Mouse (Mus musculus) CH12.LX (cell line): ENCODE results near the gene Vmac. TPM values are rescaled to one million over a fixed set of nuclear protein-coding genes. Genes with fewer than 3 reads are reported as not detected.

ENCODE experiments used
- DNase-seq: peaks from one replicate; pipeline ENCODE4 v3.0.0-alpha.2; 2013; ENCODE audit errors: extremely low read depth
- H3K27ac ChIP-seq: 2 replicates; pipeline ENCODE4 v1.5.1; 2012; ENCODE audit warnings: low read depth, mild to moderate bottlenecking, control low read depth, moderate library complexity; ENCODE audit not compliant: insufficient read depth
- H3K27me3 ChIP-seq: replicated peaks from 2 replicates; pipeline ENCODE3; 2012; ENCODE audit warnings: inconsistent platforms
- H3K36me3 ChIP-seq, 2 experiments: replicated peaks in 1 of 2; 2 replicates each; pipeline versions ENCODE3 to v1.6.1; 2012; ENCODE audit warnings: inconsistent platforms in 1 of 2, low read length in 1 of 2, mild to moderate bottlenecking in 1 of 2, mixed read lengths in 1 of 2, moderate library complexity in 1 of 2; ENCODE audit not compliant: control insufficient read depth in 1 of 2, insufficient read depth in 1 of 2
- H3K4me1 ChIP-seq, 2 experiments: 2 replicates each; pipeline ENCODE4 v1.6.1; 2012; ENCODE audit warnings: inconsistent platforms in 1 of 2, moderate library complexity in 1 of 2; ENCODE audit not compliant: insufficient read depth in 2 of 2, control insufficient read depth in 1 of 2
- H3K4me2 ChIP-seq: 2 replicates; pipeline ENCODE4 v1.6.1; 2012; ENCODE audit warnings: low read depth, mild to moderate bottlenecking, control low read depth; ENCODE audit not compliant: poor library complexity, insufficient read depth, severe bottlenecking
- H3K4me3 ChIP-seq, 3 experiments: fragments of 150-350 bp in 1 of 3; sonication (generic) in 1 of 3; replicated peaks in 1 of 3; 2 replicates each; pipeline versions ENCODE3 to v1.5.1; 2011 to 2012; ENCODE audit warnings: low read depth in 2 of 3, low read length in 2 of 3, mild to moderate bottlenecking in 2 of 3, moderate library complexity in 2 of 3, control low read depth in 1 of 3, improper control_type of control experiment in 1 of 3, inconsistent platforms in 1 of 3, mixed read lengths in 1 of 3; ENCODE audit not compliant: poor library complexity in 1 of 3
- H3K79me2 ChIP-seq: replicated peaks from 2 replicates; pipeline ENCODE4 v1.6.1; 2012; ENCODE audit warnings: mild to moderate bottlenecking, moderate library complexity; ENCODE audit not compliant: control insufficient read depth, poor library complexity, insufficient read depth, severe bottlenecking; ENCODE audit errors: extremely low read depth
- H3K9ac ChIP-seq: 2 replicates; pipeline ENCODE4 v1.6.1; 2012; ENCODE audit warnings: low read depth, mild to moderate bottlenecking, control low read depth, moderate library complexity; ENCODE audit not compliant: insufficient read depth
- H3K9me3 ChIP-seq: replicated peaks from 2 replicates; pipeline ENCODE3; 2012; ENCODE audit warnings: low read length, inconsistent platforms, mixed read lengths
- BHLHE40 ChIP-seq: IDR thresholded peaks from 2 replicates; pipeline ENCODE4 v1.6.1; 2011; ENCODE audit warnings: mild to moderate bottlenecking, low read depth, low read length, improper control_type of control experiment
- CHD2 ChIP-seq: IDR thresholded peaks from 2 replicates; pipeline ENCODE4 v1.6.1; 2011; ENCODE audit warnings: low read length, improper control_type of control experiment
- CTCF ChIP-seq, 2 experiments: IDR thresholded peaks in 1 of 2; conservative IDR thresholded peaks in 1 of 2; 2 replicates each; pipeline ENCODE4 v1.5.1; 2011 to 2012; ENCODE audit warnings: low read depth in 2 of 2, low read length in 2 of 2, improper control_type of control experiment in 1 of 2, inconsistent platforms in 1 of 2, mild to moderate bottlenecking in 1 of 2, moderate library complexity in 1 of 2
- ELF1 ChIP-seq: IDR thresholded peaks from 2 replicates; pipeline ENCODE4 v1.6.1; 2014; ENCODE audit warnings: low read depth, mild to moderate bottlenecking, inconsistent platforms, low read length, improper control_type of control experiment
- ETS1 ChIP-seq: conservative IDR thresholded peaks from 2 replicates; pipeline ENCODE4 v1.6.1; 2012; ENCODE audit warnings: low read depth, mild to moderate bottlenecking, inconsistent platforms, low read length, improper control_type of control experiment, moderate library complexity
- IRF4 ChIP-seq: IDR thresholded peaks from 2 replicates; pipeline ENCODE4 v1.6.1; 2014; ENCODE audit warnings: low read depth, mild to moderate bottlenecking, inconsistent platforms, low read length, improper control_type of control experiment
- JUN ChIP-seq: IDR thresholded peaks from 2 replicates; pipeline ENCODE4 v1.6.1; 2011; ENCODE audit warnings: low read depth, mild to moderate bottlenecking, low read length, improper control_type of control experiment, moderate library complexity; ENCODE audit not compliant: insufficient read depth
- MAX ChIP-seq: IDR thresholded peaks from 2 replicates; pipeline ENCODE4 v1.6.1; 2011; ENCODE audit warnings: low read length, improper control_type of control experiment
- MAZ ChIP-seq: IDR thresholded peaks from 2 replicates; pipeline ENCODE4 v1.6.1; 2012; ENCODE audit warnings: low read depth, mild to moderate bottlenecking, inconsistent platforms, low read length, improper control_type of control experiment, moderate library complexity
- MEF2A ChIP-seq: IDR thresholded peaks from 2 replicates; pipeline ENCODE4 v1.6.1; 2014; ENCODE audit warnings: low read depth, mild to moderate bottlenecking, inconsistent platforms, low read length, improper control_type of control experiment, borderline replicate concordance
- PAX5 ChIP-seq: IDR thresholded peaks from 2 replicates; pipeline ENCODE4 v1.6.1; 2012; ENCODE audit warnings: low read length, inconsistent platforms, mixed read lengths
- POLR2A ChIP-seq: IDR thresholded peaks from 2 replicates; pipeline ENCODE4 v1.6.1; 2011; ENCODE audit warnings: low read depth, mild to moderate bottlenecking, improper control_type of control experiment, low read length
- RCOR1 ChIP-seq: conservative IDR thresholded peaks from 2 replicates; pipeline ENCODE4 v1.6.1; 2012; ENCODE audit warnings: low read depth, mild to moderate bottlenecking, inconsistent platforms, low read length, improper control_type of control experiment
- SMC3 ChIP-seq: IDR thresholded peaks from 2 replicates; pipeline ENCODE4 v1.6.1; 2011; ENCODE audit warnings: low read depth, low read length, improper control_type of control experiment
- UBTF ChIP-seq: IDR thresholded peaks from 2 replicates; pipeline ENCODE4 v1.6.1; 2012; ENCODE audit warnings: low read depth, mild to moderate bottlenecking, inconsistent platforms, low read length, improper control_type of control experiment, moderate library complexity
- USF2 ChIP-seq: conservative IDR thresholded peaks from 2 replicates; pipeline ENCODE4 v1.6.1; 2011; ENCODE audit warnings: low read depth, low read length, improper control_type of control experiment
- ZC3H11A ChIP-seq: IDR thresholded peaks from 2 replicates; pipeline ENCODE4 v1.6.1; 2012; ENCODE audit warnings: low read depth, mild to moderate bottlenecking, inconsistent platforms, low read length, improper control_type of control experiment
- ZKSCAN1 ChIP-seq: IDR thresholded peaks from 2 replicates; pipeline ENCODE4 v1.6.1; 2012; ENCODE audit warnings: low read depth, inconsistent platforms, low read length, improper control_type of control experiment, borderline replicate concordance
- ZNF384 ChIP-seq: IDR thresholded peaks from 2 replicates; pipeline ENCODE4 v1.6.1; 2012; ENCODE audit warnings: low read depth, low read length, improper control_type of control experiment, inconsistent platforms
- dilution Hi-C: fragments of 300-500 bp; cut with MboI; formaldehyde crosslinking; loops from 2 replicates; pipeline ENCODE4 v1.14.3; 2020; ENCODE audit warnings: low sequenced_read_pairs; ENCODE audit not compliant: extremely low pct_unique_long_range_greater_than_20kb, extremely low pct_ligation_motif_present
- in situ Hi-C: fragments of 300-500 bp; cut with MboI; formaldehyde crosslinking; loops from 3 replicates; pipeline ENCODE4 v1.14.3; 2019; ENCODE audit warnings: low sequenced_read_pairs, low pct_ligation_motif_present, low pct_unique_long_range_greater_than_20kb, mixed read lengths
- polyA plus RNA-seq: library from polyadenylated mRNA; unstranded; fragments of >175 nt; gene quantifications from 2 replicates; pipeline ENCODE4 v1.2.1, GENCODE M21; 2012; ENCODE audit warnings: low read depth; ENCODE audit not compliant: insufficient read length
- total RNA-seq, 2 experiments: library from RNA; depleted of rRNA; stranded (reverse); fragments of 300-350 nt in 1 of 2; fragments of >200 nt in 1 of 2; gene quantifications; 2 replicates each; pipeline ENCODE4 v1.2.3; 2012 to 2014

Vmac gene
- total and polyA plus RNA-seq, 3 experiments, result 3.2 to 5.1 (median 3.4) TPM

GRCm38 (mm10) chr17:56664333-56664732 is 53.5 kb downstream of the Vmac start:
- Histone ChIP-seq H3K9ac (no peak overlapping the region), H3K9me3 (peaks cover 3% of the 10 kb centered on the region), H3K27ac (no peak overlapping the region)
- DNase-seq, result no peak
- no peak for TF ChIP-seq CHD2
- no peak for TF ChIP-seq RCOR1
- no peak for TF ChIP-seq ETS1
- TF ChIP-seq ZC3H11A, result no peak
- no peak for TF ChIP-seq UBTF
- TF ChIP-seq PAX5, result no peak
- TF ChIP-seq POLR2A, result no peak
- TF ChIP-seq USF2, result no peak
- no peak for TF ChIP-seq JUN
- TF ChIP-seq MAZ, result no peak
- TF ChIP-seq CTCF (conservative IDR thresholded peaks at IDR 0.05 in 1 of 2, IDR thresholded peaks at IDR 0.05 in 1 of 2; ENCODE audit: low read depth in 2 of 2, low read length in 2 of 2), result no peak
- no peak for TF ChIP-seq ELF1
- TF ChIP-seq BHLHE40, result no peak
- no peak for TF ChIP-seq ZKSCAN1
- TF ChIP-seq MEF2A, result no peak
- no peak for TF ChIP-seq MAX
- TF ChIP-seq IRF4, result no peak
- TF ChIP-seq ZNF384, result no peak
- TF ChIP-seq SMC3, result no peak
- TF ChIP-seq, all 38 proteins: peak for 0
- Histone ChIP-seq H3K4me3 (no peak overlapping the region), H3K79me2 (no peaks in the 10 kb centered on the region), H3K4me2 (no peak overlapping the region), H3K36me3 (no peaks in the 10 kb centered on the region), H3K4me1 (peaks cover under 1 to 5% of the 10 kb centered on the region in 2 experiments), H3K27me3 (peaks cover 15% of the 10 kb centered on the region)
- in situ Hi-C loops (loop anchor here (5.0 to 10.0 kb wide), 2 partner anchors 97 to 300 kb away; no protein-coding TSS in a partner anchor), dilution Hi-C loops (no loop called here)

Other genes with a start within 250 kb of the Vmac start
- gene Ptprs, start 241.5 kb downstream of the Vmac start, total RNA-seq (2012; rRNA removed), result 31.6 and 41.1 TPM in 2 replicates
- gene Ptprs, start 241.5 kb downstream of the Vmac start, total RNA-seq (2014; rRNA removed), result 10.4 and 11.3 TPM in 2 replicates
- gene Ptprs, start 241.5 kb downstream of the Vmac start, polyA plus RNA-seq, result 20.7 and 27.0 TPM in 2 replicates
- not detected in 2 replicates for gene Znrf4, start 205.6 kb downstream of the Vmac start, total RNA-seq (2012; rRNA removed)
- gene Znrf4, start 205.6 kb downstream of the Vmac start, total RNA-seq (2014; rRNA removed), result not detected in 2 replicates
- not detected in 2 replicates for gene Znrf4, start 205.6 kb downstream of the Vmac start, polyA plus RNA-seq
- 0.42 TPM in 2 replicates for gene Gm20219, start 163.6 kb downstream of the Vmac start, total RNA-seq (2012; rRNA removed)
- not detected in 2 replicates for gene Gm20219, start 163.6 kb downstream of the Vmac start, total RNA-seq (2014; rRNA removed)
- gene Gm20219, start 163.6 kb downstream of the Vmac start, polyA plus RNA-seq, result 1.4 and 1.6 TPM in 2 replicates
- 74.0 and 85.7 TPM in 2 replicates for gene Safb2, start 133.4 kb downstream of the Vmac start, total RNA-seq (2012; rRNA removed)
- 13.8 and 16.3 TPM in 2 replicates for gene Safb2, start 133.4 kb downstream of the Vmac start, total RNA-seq (2014; rRNA removed)
- gene Safb2, start 133.4 kb downstream of the Vmac start, polyA plus RNA-seq, result 170 and 244 TPM in 2 replicates
- 75.9 and 88.5 TPM in 2 replicates for gene Safb, start 133.2 kb downstream of the Vmac start, total RNA-seq (2012; rRNA removed)
- gene Safb, start 133.2 kb downstream of the Vmac start, total RNA-seq (2014; rRNA removed), result 19.7 and 25.4 TPM in 2 replicates
- 135 and 142 TPM in 2 replicates for gene Safb, start 133.2 kb downstream of the Vmac start, polyA plus RNA-seq
- 249 and 272 TPM in 2 replicates for gene 2410015M20Rik, start 108.3 kb downstream of the Vmac start, total RNA-seq (2012; rRNA removed)
- 154 TPM in 2 replicates for gene 2410015M20Rik, start 108.3 kb downstream of the Vmac start, total RNA-seq (2014; rRNA removed)
- gene 2410015M20Rik, start 108.3 kb downstream of the Vmac start, polyA plus RNA-seq, result 178 and 202 TPM in 2 replicates
- gene Rpl36, start 104.6 kb downstream of the Vmac start, total RNA-seq (2012; rRNA removed), result 4,187 and 4,995 TPM in 2 replicates
- gene Rpl36, start 104.6 kb downstream of the Vmac start, total RNA-seq (2014; rRNA removed), result 1,342 and 1,734 TPM in 2 replicates
- 1,364 and 1,412 TPM in 2 replicates for gene Rpl36, start 104.6 kb downstream of the Vmac start, polyA plus RNA-seq
- gene Lonp1, start 91.1 kb downstream of the Vmac start, total RNA-seq (2012; rRNA removed), result 115 and 151 TPM in 2 replicates
- gene Lonp1, start 91.1 kb downstream of the Vmac start, total RNA-seq (2014; rRNA removed), result 65.4 and 69.6 TPM in 2 replicates
- 99.4 and 112 TPM in 2 replicates for gene Lonp1, start 91.1 kb downstream of the Vmac start, polyA plus RNA-seq
- 0.21 and 0.25 TPM in 2 replicates for gene Catsperd, start 89.9 kb downstream of the Vmac start, total RNA-seq (2012; rRNA removed)
- 0.16 and 0.49 TPM in 2 replicates for gene Catsperd, start 89.9 kb downstream of the Vmac start, total RNA-seq (2014; rRNA removed)
- 0.36 and 0.45 TPM in 2 replicates for gene Catsperd, start 89.9 kb downstream of the Vmac start, polyA plus RNA-seq
- gene Ranbp3, start 44.7 kb downstream of the Vmac start, total RNA-seq (2012; rRNA removed), result 77.9 and 91.6 TPM in 2 replicates
- 71.5 and 79.5 TPM in 2 replicates for gene Ranbp3, start 44.7 kb downstream of the Vmac start, total RNA-seq (2014; rRNA removed)
- gene Ranbp3, start 44.7 kb downstream of the Vmac start, polyA plus RNA-seq, result 86.0 and 86.8 TPM in 2 replicates
- 201 and 207 TPM in 2 replicates for gene Ndufa11, start 255 bp downstream of the Vmac start, total RNA-seq (2012; rRNA removed)
- gene Ndufa11, start 255 bp downstream of the Vmac start, total RNA-seq (2014; rRNA removed), result 97.9 and 124 TPM in 2 replicates
- 131 and 155 TPM in 2 replicates for gene Ndufa11, start 255 bp downstream of the Vmac start, polyA plus RNA-seq
- gene Nrtn, start 39.5 kb upstream of the Vmac start, total RNA-seq (2012; rRNA removed), result 0.25 and 0.34 TPM in 2 replicates
- not detected in 2 replicates for gene Nrtn, start 39.5 kb upstream of the Vmac start, total RNA-seq (2014; rRNA removed)
- gene Nrtn, start 39.5 kb upstream of the Vmac start, polyA plus RNA-seq, result not detected in 2 replicates
- 57.5 and 62.1 TPM in 2 replicates for gene Dus3l, start 46.7 kb upstream of the Vmac start, total RNA-seq (2012; rRNA removed)
- gene Dus3l, start 46.7 kb upstream of the Vmac start, total RNA-seq (2014; rRNA removed), result 32.0 and 35.8 TPM in 2 replicates
- 54.3 and 57.7 TPM in 2 replicates for gene Dus3l, start 46.7 kb upstream of the Vmac start, polyA plus RNA-seq
- gene Prr22, start 52.2 kb upstream of the Vmac start, total RNA-seq (2012; rRNA removed), result 0.71 and 0.93 TPM in 2 replicates
- 0.15 and 0.18 TPM in 2 replicates for gene Prr22, start 52.2 kb upstream of the Vmac start, total RNA-seq (2014; rRNA removed)
- 1.3 and 1.6 TPM in 2 replicates for gene Prr22, start 52.2 kb upstream of the Vmac start, polyA plus RNA-seq
- 0.46 and 1.1 TPM in 2 replicates for gene Rfx2, start 113.0 kb upstream of the Vmac start, total RNA-seq (2012; rRNA removed)
- gene Rfx2, start 113.0 kb upstream of the Vmac start, total RNA-seq (2014; rRNA removed), result 0.16 TPM in 1 of 2 replicates, not detected in the other
- gene Rfx2, start 113.0 kb upstream of the Vmac start, polyA plus RNA-seq, result 0.34 and 0.35 TPM in 2 replicates
- gene Acsbg2, start 156.4 kb upstream of the Vmac start, total RNA-seq (2012; rRNA removed), result not detected in 2 replicates
- not detected in 2 replicates for gene Acsbg2, start 156.4 kb upstream of the Vmac start, total RNA-seq (2014; rRNA removed)
- gene Acsbg2, start 156.4 kb upstream of the Vmac start, polyA plus RNA-seq, result not detected in 2 replicates
- gene 1700061G19Rik, start 157.5 kb upstream of the Vmac start, total RNA-seq (2012; rRNA removed), result 0.08 TPM in 1 of 2 replicates, not detected in the other
- gene 1700061G19Rik, start 157.5 kb upstream of the Vmac start, total RNA-seq (2014; rRNA removed), result not detected in 2 replicates
- gene 1700061G19Rik, start 157.5 kb upstream of the Vmac start, polyA plus RNA-seq, result 0.29 and 0.35 TPM in 2 replicates
- 20.3 and 24.4 TPM in 2 replicates for gene Mllt1, start 217.4 kb upstream of the Vmac start, total RNA-seq (2012; rRNA removed)
- gene Mllt1, start 217.4 kb upstream of the Vmac start, total RNA-seq (2014; rRNA removed), result 15.9 and 17.1 TPM in 2 replicates
- 39.7 and 40.4 TPM in 2 replicates for gene Mllt1, start 217.4 kb upstream of the Vmac start, polyA plus RNA-seq